In genomic region chr11:87639206-87639605, GRCm38 (mm10) we compare ENCODE assay signal across 8 mouse cellular contexts. TPM values are rescaled to one million over a fixed set of nuclear protein-coding genes. Genes with fewer than 3 reads are reported as not detected.
DNase-seq lines count a peak whose midpoint lies in the region; ATAC-seq lines count a peak whose summit lies in the region.

No protein-coding gene starts in this region.

- ATAC-seq in hindbrain, embryonic 14.5 days (ENCODE audit: low FRiP score) = no peak; the same call in 1 of the 2 replicates
- peak; percentile 93 for ATAC-seq in liver, embryonic 11.5 days (replicated peaks; ENCODE audit: low FRiP score)
- ATAC-seq in stomach, embryonic 16.5 days (ENCODE audit: insufficient read depth, low FRiP score) = peak; percentile 93

- peak; percentile 82 to 92 for DNase-seq in adrenal gland, adult (ENCODE audit: inconsistent age in 2 of 2, low spot score in 1 of 2)
- DNase-seq in cerebellum, adult 9-10 months = peak; percentile 62
- peak; percentile 29 for DNase-seq in gastrocnemius, adult 18-20 months (ENCODE audit: low spot score)
- peak; percentile 30 for DNase-seq in hindbrain, embryonic 14.5 days (ENCODE audit: low spot score)
- peak; percentile 78 for DNase-seq in liver, embryonic 11.5 days (ENCODE audit: low spot score)
- DNase-seq in monocyte, adult 2 months (ENCODE audit: low read depth in 1 of 2, low spot score in 2 of 2) = peak; percentile 6 to 7
- no peak for DNase-seq in right cerebral cortex, postnatal 25 days

- H3K9ac ChIP-seq in hindbrain, embryonic 14.5 days = peak overlapping the region; percentile 67
- peak overlapping the region; percentile 80 for H3K9ac ChIP-seq in liver, embryonic 11.5 days (ENCODE audit: low read depth, low read length)
- peak overlapping the region; percentile 88 for H3K9ac ChIP-seq in stomach, embryonic 16.5 days (ENCODE audit: low read length)

- peaks cover 9% of the 10 kb centered on the region for H3K36me3 ChIP-seq in hindbrain, embryonic 14.5 days (replicated peaks; ENCODE audit: control insufficient read depth, insufficient read depth)
- no peaks in the 10 kb centered on the region for H3K36me3 ChIP-seq in liver, embryonic 11.5 days (ENCODE audit: control insufficient read depth, insufficient read depth, low read length)
- no peaks in the 10 kb centered on the region for H3K36me3 ChIP-seq in stomach, embryonic 16.5 days (ENCODE audit: control insufficient read depth, insufficient read depth, low read length)

- H3K9me3 ChIP-seq in hindbrain, embryonic 14.5 days (ENCODE audit: control insufficient read depth, low read length) = no peaks in the 10 kb centered on the region
- H3K9me3 ChIP-seq in liver, embryonic 11.5 days (ENCODE audit: control insufficient read depth, low read length) = no peaks in the 10 kb centered on the region
- no peaks in the 10 kb centered on the region for H3K9me3 ChIP-seq in stomach, embryonic 16.5 days (replicated peaks; ENCODE audit: control insufficient read depth, low read length)

- no peaks in the 10 kb centered on the region for H3K27me3 ChIP-seq in hindbrain, embryonic 14.5 days (ENCODE audit: control insufficient read depth, insufficient read depth, low read length)
- no peaks in the 10 kb centered on the region for H3K27me3 ChIP-seq in liver, embryonic 11.5 days (replicated peaks; ENCODE audit: control insufficient read depth, insufficient read depth, low read length)
- no peaks in the 10 kb centered on the region for H3K27me3 ChIP-seq in stomach, embryonic 16.5 days (ENCODE audit: control insufficient read depth, insufficient read depth, low read length)

- H3K4me3 ChIP-seq in hindbrain, embryonic 14.5 days (replicated peaks; ENCODE audit: low read length) = peak overlapping the region; percentile 37
- H3K4me3 ChIP-seq in liver, embryonic 11.5 days (ENCODE audit: low read depth, low read length) = peak overlapping the region; percentile 54
- H3K4me3 ChIP-seq in stomach, embryonic 16.5 days (replicated peaks; ENCODE audit: low read length) = peak overlapping the region; percentile 53

- H3K4me1 ChIP-seq in hindbrain, embryonic 14.5 days (replicated peaks; ENCODE audit: control insufficient read depth, insufficient read depth, low read length) = peaks cover 9% of the 10 kb centered on the region
- peaks cover 2% of the 10 kb centered on the region; the same call in 1 of the 2 replicates for H3K4me1 ChIP-seq in liver, embryonic 11.5 days (replicated peaks; ENCODE audit: control insufficient read depth, insufficient read depth, low read length)
- H3K4me1 ChIP-seq in stomach, embryonic 16.5 days (ENCODE audit: control insufficient read depth, insufficient read depth, low read length) = 0 out of 2 replicates have a peak, but pooled peaks cover 3% of the 10 kb centered on the region

- peak overlapping the region; percentile 77 for H3K4me2 ChIP-seq in hindbrain, embryonic 14.5 days (replicated peaks)
- peak overlapping the region; percentile 85 for H3K4me2 ChIP-seq in liver, embryonic 11.5 days
- H3K4me2 ChIP-seq in stomach, embryonic 16.5 days (ENCODE audit: low read depth, low read length) = peak overlapping the region; percentile 91

- WGBS in hindbrain, embryonic 14.5 days = 1% methylated on average over 29 of the region's 29 CpGs
- under 1% methylated on average over 29 of the region's 29 CpGs for WGBS in liver, embryonic 11.5 days
- WGBS in stomach, embryonic 16.5 days = 0% methylated on average over 29 of the region's 29 CpGs

- no peak overlapping the region for H3K27ac ChIP-seq in hindbrain, embryonic 14.5 days
- peak overlapping the region; percentile 66; the same call in 1 of the 2 replicates for H3K27ac ChIP-seq in liver, embryonic 11.5 days (ENCODE audit: low read depth, low read length)
- no peak overlapping the region for H3K27ac ChIP-seq in stomach, embryonic 16.5 days (ENCODE audit: low read length)

RNA-seq across cellular contexts. Expression of gene Hsf5, which starts 22.2 kb away (rescaled TPM):
- total RNA-seq in gastrocnemius, adult 18-20 months (2021) = not detected
- 0.31 and 0.33 TPM in 2 replicates for polyA plus RNA-seq in hindbrain, embryonic 14.5 days (2014; fragmentation: Nextera tagmentation; extraction: Ambion mirVana)
- 0.08 and 0.10 TPM in 2 replicates for polyA plus RNA-seq in liver, embryonic 11.5 days (2014; fragmentation: Nextera tagmentation; extraction: Ambion mirVana)
- polyA plus RNA-seq in stomach, embryonic 16.5 days (2015; fragmentation: Nextera tagmentation; extraction: Ambion mirVana) = 0.10 and 0.14 TPM in 2 replicates

RNA-seq across cellular contexts. Expression of gene Rnf43, which starts 23.3 kb away (rescaled TPM):
- 1 to 10 TPM in 1 of 2 experiments, under 1 TPM in 1; 0.69 to 1.1 TPM for total RNA-seq in gastrocnemius, adult 18-20 months (2021)
- polyA plus RNA-seq in hindbrain, embryonic 14.5 days (2014; fragmentation: Nextera tagmentation; extraction: Ambion mirVana) = 0.83 and 0.84 TPM in 2 replicates
- polyA plus RNA-seq in liver, embryonic 11.5 days (2014; fragmentation: Nextera tagmentation; extraction: Ambion mirVana) = 8.2 and 10.0 TPM in 2 replicates
- 14.7 and 16.9 TPM in 2 replicates for polyA plus RNA-seq in stomach, embryonic 16.5 days (2015; fragmentation: Nextera tagmentation; extraction: Ambion mirVana)

RNA-seq across cellular contexts. Expression of gene Mtmr4, which starts 47.2 kb away (rescaled TPM):
- total RNA-seq in gastrocnemius, adult 18-20 months (2021) = 10 to 100 TPM in 1 of 2 experiments, 1 to 10 TPM in 1; 9.8 to 10.8 TPM
- polyA plus RNA-seq in hindbrain, embryonic 14.5 days (2014; fragmentation: Nextera tagmentation; extraction: Ambion mirVana) = 53.4 and 68.7 TPM in 2 replicates
- 31.5 and 34.8 TPM in 2 replicates for polyA plus RNA-seq in liver, embryonic 11.5 days (2014; fragmentation: Nextera tagmentation; extraction: Ambion mirVana)
- 27.0 and 28.6 TPM in 2 replicates for polyA plus RNA-seq in stomach, embryonic 16.5 days (2015; fragmentation: Nextera tagmentation; extraction: Ambion mirVana)
